Mouse (Mus musculus) heart, postnatal 10 days (tissue): ENCODE measurements around the gene Cma2. TPM values are rescaled to one million over a fixed set of nuclear protein-coding genes. Genes with fewer than 3 reads are reported as not detected.
"Not testable (repeated sequence)": the region's sequence is repeated elsewhere in the genome, so short reads cannot be mapped to it uniquely, and the experiment has no call there.

Experiments
- DNase-seq, 2 experiments: peaks; one replicate each; pipeline ENCODE4 v3.0.0; 2021
- intact Hi-C: fragments of 180-260 bp; cut with DNase I; formaldehyde crosslinking; loops from one replicate; pipeline ENCODE4 v1.15.1; 2025
- total RNA-seq, 2 experiments: library from RNA; stranded (reverse); gene quantifications; 2 replicates each; pipeline ENCODE4 v1.2.3; 2021

Gene Cma2
- total RNA-seq, 2 experiments from 2014 or later, result 0.53 TPM; not detected in 1

DNA sequence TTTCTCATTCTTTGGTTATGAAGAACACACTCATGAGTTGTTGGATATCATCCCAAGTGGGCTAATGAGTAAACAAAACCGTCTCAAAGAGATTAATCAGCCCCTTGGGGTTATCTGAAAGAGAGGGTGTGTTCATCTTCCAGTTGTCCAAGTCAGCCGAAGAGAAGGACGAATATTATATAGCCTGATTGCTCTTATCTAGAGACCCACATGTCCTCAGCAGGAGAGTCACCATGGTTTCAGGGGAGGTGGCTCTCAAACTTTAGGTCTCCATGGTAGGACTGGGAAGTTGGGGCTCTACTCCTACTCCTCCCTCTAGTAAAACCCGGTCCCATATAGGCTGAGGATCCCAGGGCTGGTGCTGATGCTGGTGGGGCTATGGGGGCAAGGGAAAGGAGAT lies 70.5 kb downstream of the Cma2 start:
- DNase-seq, result not testable (repeated sequence)

More for the DNA sequence above, 70.5 kb downstream of the Cma2 start:
- intact Hi-C loops, result not testable (repeated sequence)

Other genes with a start within 250 kb of the Cma2 start
- under 1 TPM; 0.24 to 0.25 TPM for gene Tgm1, start 237.1 kb upstream of the Cma2 start, total RNA-seq
- 10 to 100 TPM; 13.7 to 14.4 TPM for gene Rabggta, start 228.7 kb upstream of the Cma2 start, total RNA-seq
- 10 to 100 TPM; 54.5 to 56.6 TPM for gene Dhrs1, start 205.3 kb upstream of the Cma2 start, total RNA-seq
- gene Nop9, start 205.3 kb upstream of the Cma2 start, total RNA-seq, result 10 to 100 TPM; 14.5 to 18.7 TPM
- 1 to 10 TPM; 1.1 to 1.2 TPM for gene Cideb, start 192.5 kb upstream of the Cma2 start, total RNA-seq
- gene Ltb4r2, start 189.6 kb upstream of the Cma2 start, total RNA-seq, result under 1 TPM in 1 of 2 experiments, not detected in 1; 0.10 TPM
- gene Ltb4r1, start 185.0 kb upstream of the Cma2 start, total RNA-seq, result under 1 TPM; 0.67 to 0.74 TPM
- 10 to 100 TPM; 21.1 to 21.9 TPM for gene Adcy4, start 166.9 kb upstream of the Cma2 start, total RNA-seq
- gene Ripk3, start 162.1 kb upstream of the Cma2 start, total RNA-seq, result 1 to 10 TPM; 6.6 to 9.7 TPM
- gene Nfatc4, start 127.8 kb upstream of the Cma2 start, total RNA-seq, result 10 to 100 TPM; 11.1 to 12.1 TPM
- 10 to 100 TPM; 24.1 to 27.6 TPM for gene Nynrin, start 97.0 kb upstream of the Cma2 start, total RNA-seq
- gene Cbln3, start 66.6 kb upstream of the Cma2 start, total RNA-seq, result under 1 TPM; 0.22 to 0.38 TPM
- 10 to 100 TPM; 12.5 to 13.1 TPM for gene Khnyn, start 66.0 kb upstream of the Cma2 start, total RNA-seq
- gene Sdr39u1, start 50.7 kb upstream of the Cma2 start, total RNA-seq, result 10 to 100 TPM; 73.2 to 79.9 TPM
- 1 to 10 TPM; 5.2 to 6.8 TPM for gene Cma1, start 6.3 kb upstream of the Cma2 start, total RNA-seq
- gene Mcpt1, start 67.0 kb downstream of the Cma2 start, total RNA-seq, result not detected
- not detected for gene Mcpt9, start 79.5 kb downstream of the Cma2 start, total RNA-seq
- under 1 TPM; 0.50 to 0.67 TPM for gene Mcpt2, start 91.1 kb downstream of the Cma2 start, total RNA-seq
- 1 to 10 TPM; 4.2 to 4.3 TPM for gene Mcpt4, start 111.3 kb downstream of the Cma2 start, total RNA-seq
- not detected for gene Mcpt8, start 134.3 kb downstream of the Cma2 start, total RNA-seq
- gene Ctsg, start 151.6 kb downstream of the Cma2 start, total RNA-seq, result not detected
- gene Gzme, start 169.6 kb downstream of the Cma2 start, total RNA-seq, result not detected
- gene Gzmd, start 181.6 kb downstream of the Cma2 start, total RNA-seq, result not detected
- not detected for gene Gzmg, start 208.6 kb downstream of the Cma2 start, total RNA-seq
- not detected for gene Gzmn, start 223.6 kb downstream of the Cma2 start, total RNA-seq